Mouse (Mus musculus) intestine, embryonic 16.5 days (tissue): ENCODE measurements around the gene Tbcel. TPM values are rescaled to one million over a fixed set of nuclear protein-coding genes. Genes with fewer than 3 reads are reported as not detected.

Experiments
- ATAC-seq: fragments of 200-750 bp; cut with Nextera tagmentation; 2 replicates; pipeline ENCODE4 v1.8.0; 2017; ENCODE audit warnings: moderate TSS enrichment, moderate library complexity
- H3K27ac ChIP-seq: fragments of 300-500 bp; sonication (generic); 2 replicates; pipeline ENCODE4 v1.5.1; 2014; ENCODE audit warnings: mild to moderate bottlenecking, low read length
- H3K27me3 ChIP-seq: fragments of 300-500 bp; sonication (generic); replicated peaks from 2 replicates; pipeline ENCODE4 v1.6.1; 2014; ENCODE audit warnings: low read length, control low read depth, mixed read lengths; ENCODE audit not compliant: control insufficient read depth, insufficient read depth
- H3K36me3 ChIP-seq: fragments of 300-500 bp; sonication (generic); 2 replicates; pipeline ENCODE4 v1.6.1; 2014; ENCODE audit warnings: low read length, control low read depth; ENCODE audit not compliant: control insufficient read depth, insufficient read depth
- H3K4me1 ChIP-seq: fragments of 300-500 bp; sonication (generic); 2 replicates; pipeline ENCODE4 v1.6.1; 2014; ENCODE audit warnings: low read length, control low read depth, mixed read lengths; ENCODE audit not compliant: control insufficient read depth, insufficient read depth
- H3K4me2 ChIP-seq: fragments of 300-500 bp; sonication (generic); 2 replicates; pipeline ENCODE4 v1.6.1; 2014; ENCODE audit warnings: low read depth, low read length, control low read depth
- H3K4me3 ChIP-seq: fragments of 300-500 bp; sonication (generic); 2 replicates; pipeline ENCODE4 v1.5.1; 2014; ENCODE audit warnings: mild to moderate bottlenecking, low read length
- H3K9ac ChIP-seq: fragments of 300-500 bp; sonication (generic); 2 replicates; pipeline ENCODE4 v1.6.1; 2014; ENCODE audit warnings: low read depth, low read length
- H3K9me3 ChIP-seq: fragments of 300-500 bp; sonication (generic); 2 replicates; pipeline ENCODE4 v1.6.1; 2016; ENCODE audit warnings: low read length, control low read depth; ENCODE audit not compliant: control insufficient read depth
- WGBS: fragments of 180-500 bp; shearing (Covaris S2); extraction: QIAGEN DNeasy Blood & Tissue Kit; methylation state at CpG from one replicate; pipeline ENCODE4 v1.1.7; 2014; 5-methylcytosine and 5-hydroxymethylcytosine counted together
- polyA plus RNA-seq: library from polyadenylated mRNA; unstranded; fragments of >200 nt; fragmentation: Nextera tagmentation; extraction: Ambion mirVana; gene quantifications from 2 replicates; pipeline ENCODE4 v1.2.1, GENCODE M21; 2015

The Tbcel gene
- polyA plus RNA-seq, 1 experiment from 2014 or later: 5.1 TPM

DNA sequence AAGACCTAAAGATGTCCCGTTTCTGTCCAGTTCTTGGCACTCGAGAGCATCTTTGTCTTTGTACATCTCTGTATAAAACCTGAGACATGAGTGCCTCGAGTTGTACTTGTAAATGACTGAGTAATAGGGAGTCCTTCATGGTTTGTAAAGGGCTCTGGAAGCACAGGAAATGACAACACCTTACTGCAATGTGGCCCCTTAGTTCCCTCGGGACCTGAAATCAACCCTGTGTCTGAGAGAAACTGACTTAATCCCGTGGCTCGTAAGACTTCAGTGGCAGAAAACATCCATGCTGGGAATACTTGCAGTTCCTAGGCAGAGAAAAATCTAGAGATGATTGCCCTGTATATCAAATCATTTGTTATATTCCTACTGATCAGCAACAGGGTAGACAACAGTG lies 114.7 kb downstream of the Tbcel start:
- H3K9me3 ChIP-seq: no peaks in the 10 kb centered on the region
- no peak overlapping the region for H3K4me3 ChIP-seq
- H3K9ac ChIP-seq: no peak overlapping the region
- no peaks in the 10 kb centered on the region for H3K27me3 ChIP-seq
- no peak for ATAC-seq
- no peaks in the 10 kb centered on the region for H3K4me1 ChIP-seq
- H3K36me3 ChIP-seq: no peaks in the 10 kb centered on the region
- 67% methylated on average over 6 of the region's 6 CpGs for WGBS
- no peak overlapping the region for H3K4me2 ChIP-seq
- H3K27ac ChIP-seq: no peak overlapping the region

DNA sequence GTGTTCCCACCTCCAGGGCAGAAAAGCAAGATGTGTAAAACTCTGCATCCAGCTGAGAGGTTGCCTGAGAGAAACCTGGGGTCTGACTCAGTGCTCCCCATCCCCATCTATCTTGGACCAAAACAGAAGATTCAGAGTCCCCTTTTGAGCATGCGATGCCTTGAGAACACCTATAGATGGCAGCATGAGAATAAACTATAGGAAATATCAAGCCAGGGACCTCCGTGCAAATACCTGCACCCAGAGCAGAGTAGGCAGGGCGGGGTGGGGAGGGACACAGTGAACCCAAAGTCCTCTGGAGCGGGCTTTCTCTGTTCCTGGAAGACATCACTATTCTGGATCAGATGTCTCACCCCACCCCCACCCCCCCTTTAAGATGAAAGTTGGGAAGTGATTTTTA lies 119.1 kb downstream of the Tbcel start:
- H3K27me3 ChIP-seq: no peaks in the 10 kb centered on the region
- H3K4me1 ChIP-seq: no peaks in the 10 kb centered on the region
- no peak overlapping the region for H3K4me3 ChIP-seq
- H3K4me2 ChIP-seq: no peak overlapping the region
- no peak overlapping the region for H3K27ac ChIP-seq
- ATAC-seq: no peak
- H3K9ac ChIP-seq: no peak overlapping the region
- no peaks in the 10 kb centered on the region for H3K36me3 ChIP-seq
- 50% methylated on average over 4 of the region's 4 CpGs for WGBS
- no peaks in the 10 kb centered on the region for H3K9me3 ChIP-seq

DNA sequence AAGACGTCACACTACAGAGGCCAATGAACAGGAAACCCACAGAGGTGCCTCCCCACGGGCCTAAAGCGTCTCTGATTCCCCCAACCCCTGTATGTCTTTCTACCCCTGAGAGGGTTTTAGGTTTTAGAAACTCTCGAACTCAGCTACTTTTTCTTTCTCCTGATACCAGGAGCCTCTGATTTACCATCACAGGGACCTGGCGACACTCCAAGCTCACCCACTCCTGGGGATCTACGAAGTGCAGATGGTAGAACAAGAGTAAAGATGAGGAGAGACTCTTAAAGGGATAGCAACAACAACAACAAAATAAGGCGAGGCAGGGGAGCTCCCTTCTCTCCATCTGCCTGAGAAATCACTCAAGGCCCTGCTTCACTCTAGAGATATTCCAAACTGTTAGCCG lies 120.6 kb downstream of the Tbcel start:
- ATAC-seq: no peak
- Histone ChIP-seq H3K4me2 (no peak overlapping the region), H3K27ac (no peak overlapping the region), H3K36me3 (no peaks in the 10 kb centered on the region), H3K4me1 (no peaks in the 10 kb centered on the region), H3K9me3 (no peaks in the 10 kb centered on the region), H3K27me3 (no peaks in the 10 kb centered on the region), H3K4me3 (no peak overlapping the region), H3K9ac (no peak overlapping the region)
- WGBS: 70% methylated on average over 8 of the region's 8 CpGs

GRCm38 (mm10) chr9:42385656-42386055 lies 122.0 kb downstream of the Tbcel start:
- Histone ChIP-seq H3K4me1 (no peaks in the 10 kb centered on the region), H3K4me3 (no peak overlapping the region), H3K9ac (no peak overlapping the region), H3K36me3 (no peaks in the 10 kb centered on the region), H3K4me2 (no peak overlapping the region), H3K27me3 (no peaks in the 10 kb centered on the region), H3K9me3 (no peaks in the 10 kb centered on the region), H3K27ac (no peak overlapping the region)
- 82% methylated on average over 13 of the region's 13 CpGs for WGBS
- ATAC-seq: no peak

DNA sequence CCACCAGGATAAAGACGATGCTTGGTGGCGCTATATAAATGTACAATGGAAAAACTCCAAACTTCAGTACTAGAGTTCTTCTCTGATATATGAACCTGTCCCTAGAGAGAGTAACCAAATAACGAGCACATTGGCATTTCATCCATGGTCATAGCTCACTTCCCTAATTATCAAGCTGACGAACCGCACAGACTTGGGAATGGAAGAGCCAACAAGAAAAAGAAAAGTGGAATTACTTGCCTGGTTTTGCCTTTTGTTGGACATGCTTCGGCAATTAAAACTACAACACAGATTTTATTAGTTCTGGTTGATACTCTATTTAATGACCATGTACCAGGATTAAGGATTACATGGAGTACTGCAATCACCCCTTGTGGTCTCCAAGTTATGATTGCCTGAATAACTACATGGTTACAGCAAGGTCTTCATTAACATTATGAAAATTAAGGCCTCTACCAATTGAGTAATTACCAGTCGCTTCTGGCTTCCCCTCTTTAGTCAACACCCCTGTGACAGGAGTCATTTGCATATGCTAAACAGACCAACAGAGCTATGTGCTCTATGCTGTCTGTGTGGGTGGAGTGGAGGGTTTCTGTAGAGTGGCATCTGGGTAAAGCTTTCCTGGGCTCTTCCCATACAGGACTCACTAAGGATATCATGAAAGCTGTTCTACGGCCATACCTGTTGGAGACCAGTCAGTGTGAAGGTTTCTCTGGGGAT lies 124.8 kb downstream of the Tbcel start:
- H3K9me3 ChIP-seq: no peaks in the 10 kb centered on the region; the same call in 1 of the 2 replicates
- ATAC-seq: no peak
- H3K9ac ChIP-seq: no peak overlapping the region
- H3K27me3 ChIP-seq: no peaks in the 10 kb centered on the region
- no peaks in the 10 kb centered on the region for H3K4me1 ChIP-seq
- H3K4me2 ChIP-seq: no peak overlapping the region
- 86% methylated on average over 8 of the region's 8 CpGs for WGBS
- H3K27ac ChIP-seq: no peak overlapping the region
- H3K4me3 ChIP-seq: no peak overlapping the region
- no peaks in the 10 kb centered on the region for H3K36me3 ChIP-seq

- H3K9ac ChIP-seq: no peak overlapping the region
- no peaks in the 10 kb centered on the region for H3K27me3 ChIP-seq
- 78% methylated on average over 5 of the region's 5 CpGs for WGBS
- no peaks in the 10 kb centered on the region for H3K4me1 ChIP-seq
- no peak for ATAC-seq
- no peak overlapping the region for H3K4me3 ChIP-seq
- no peaks in the 10 kb centered on the region; the same call in 1 of the 2 replicates for H3K9me3 ChIP-seq
- no peak overlapping the region for H3K4me2 ChIP-seq
- H3K36me3 ChIP-seq: no peaks in the 10 kb centered on the region
- H3K27ac ChIP-seq: no peak overlapping the region
Measured at GRCm38 (mm10) chr9:42382063-42382462, 125.5 kb downstream of the Tbcel start.

DNA sequence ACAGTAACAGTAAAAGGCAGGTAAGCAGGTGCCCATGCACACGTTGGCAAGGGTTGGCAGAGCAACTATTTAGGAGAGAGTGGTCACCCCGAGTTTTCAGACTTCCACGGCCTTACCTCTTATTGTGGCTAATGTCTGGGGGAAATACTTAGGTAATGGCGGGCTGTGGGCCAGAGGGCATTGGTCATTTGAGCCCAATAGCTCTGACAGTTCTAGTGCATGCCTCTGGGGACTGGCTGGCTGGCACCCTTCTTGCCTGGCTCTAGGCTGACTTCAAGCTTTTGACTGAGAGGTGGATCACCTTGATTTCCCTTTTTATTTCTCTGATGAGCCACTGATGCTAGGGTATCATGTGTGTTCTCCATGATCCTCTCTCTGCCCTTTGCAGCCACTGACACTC lies 129.5 kb downstream of the Tbcel start:
- WGBS: 86% methylated on average over 4 of the region's 4 CpGs
- no peaks in the 10 kb centered on the region for H3K36me3 ChIP-seq

DNA sequence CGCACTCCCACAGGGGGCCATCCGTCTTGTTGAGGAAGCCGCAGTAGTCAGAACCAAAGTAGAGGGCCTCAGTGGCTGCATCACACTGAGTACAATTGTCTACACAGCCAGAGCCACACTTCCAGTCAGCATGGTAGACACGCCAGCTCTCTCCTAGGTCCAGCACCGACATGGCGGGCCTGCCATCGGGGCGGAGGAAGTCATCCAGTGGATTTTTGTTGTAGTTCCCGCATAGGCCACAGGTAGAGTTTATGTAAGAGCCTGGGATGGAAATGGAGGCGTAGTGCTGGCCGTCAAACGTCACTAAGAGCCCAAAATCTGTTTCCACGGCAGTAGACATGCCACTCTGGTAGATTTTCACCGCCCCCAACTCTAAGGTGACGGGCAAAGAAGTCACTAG lies 130.0 kb downstream of the Tbcel start:
- no peaks in the 10 kb centered on the region; the same call in 1 of the 2 replicates for H3K9me3 ChIP-seq
- no peak overlapping the region for H3K4me3 ChIP-seq
- H3K27ac ChIP-seq: no peak overlapping the region
- no peaks in the 10 kb centered on the region for H3K36me3 ChIP-seq
- no peak overlapping the region for H3K4me2 ChIP-seq
- ATAC-seq: no peak
- 94% methylated on average over 15 of the region's 15 CpGs for WGBS
- no peaks in the 10 kb centered on the region for H3K27me3 ChIP-seq
- no peak overlapping the region for H3K9ac ChIP-seq
- H3K4me1 ChIP-seq: no peaks in the 10 kb centered on the region

More for the DNA sequence above, 129.5 kb downstream of the Tbcel start:
- H3K27me3 ChIP-seq: no peaks in the 10 kb centered on the region
- no peak overlapping the region for H3K27ac ChIP-seq
- H3K4me3 ChIP-seq: no peak overlapping the region
- no peak for ATAC-seq
- H3K9ac ChIP-seq: no peak overlapping the region
- H3K4me2 ChIP-seq: no peak overlapping the region
- H3K4me1 ChIP-seq: no peaks in the 10 kb centered on the region
- H3K9me3 ChIP-seq: no peaks in the 10 kb centered on the region; the same call in 1 of the 2 replicates

DNA sequence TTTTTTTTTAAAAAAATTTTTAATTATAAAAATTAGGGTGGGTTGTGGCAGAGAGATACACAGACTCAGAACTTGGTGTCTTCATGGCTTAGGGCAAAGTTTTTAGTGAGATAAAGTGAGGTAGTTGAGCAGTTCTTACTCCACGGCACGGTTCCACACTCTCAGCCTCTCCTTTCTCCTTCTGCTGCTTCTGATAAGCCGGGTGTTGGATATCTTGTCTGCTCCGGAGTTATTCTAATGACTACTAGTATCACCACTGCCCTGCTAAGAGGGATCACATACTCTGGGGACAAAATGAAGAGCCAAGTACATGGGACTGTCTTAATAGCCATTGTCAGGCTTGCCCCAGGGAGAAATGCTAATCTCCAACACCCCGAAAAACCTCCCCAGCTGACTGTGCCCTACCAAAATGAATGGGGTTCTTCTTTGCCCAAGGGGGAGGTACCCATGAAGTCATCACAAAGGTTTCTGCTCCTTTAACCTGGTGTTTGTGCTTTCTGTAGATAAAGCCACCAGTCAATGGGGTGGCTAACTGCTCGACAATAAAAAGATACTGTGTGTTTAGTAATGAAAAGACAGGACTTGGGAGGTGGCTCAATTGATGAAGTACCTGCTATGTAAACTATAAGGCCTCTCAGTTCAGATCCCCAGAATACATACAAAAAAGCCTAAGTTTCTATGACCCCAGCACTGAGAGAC lies 135.8 kb downstream of the Tbcel start:
- no peaks in the 10 kb centered on the region for H3K27me3 ChIP-seq
- no peak overlapping the region for H3K9ac ChIP-seq
- no peaks in the 10 kb centered on the region for H3K9me3 ChIP-seq
- 71% methylated on average over 6 of the region's 6 CpGs for WGBS
- H3K4me2 ChIP-seq: no peak overlapping the region
- H3K36me3 ChIP-seq: no peaks in the 10 kb centered on the region
- no peak overlapping the region for H3K4me3 ChIP-seq
- no peak for ATAC-seq
- no peak overlapping the region for H3K27ac ChIP-seq
- H3K4me1 ChIP-seq: no peaks in the 10 kb centered on the region
